Comparison of ENCODE assay signal across 21 mouse cellular contexts in genomic region chr7:67207701-67208100, GRCm38 (mm10). TPM values are rescaled to one million over a fixed set of nuclear protein-coding genes. Genes with fewer than 3 reads are reported as not detected.
DNase-seq lines count a peak whose midpoint lies in the region; ATAC-seq and TF ChIP-seq lines count a peak whose summit lies in the region.
"Had no signal": no experiment of that assay in that cellular context is flagged by ENCODE, and none has a peak within 500 bp of the region (broad histone marks: within the 10 kb centered on the region; RNA-seq: fewer than 3 reads in every experiment).

No protein-coding gene starts in this region.

- H3K9ac ChIP-seq in kidney, embryonic 14.5 days (ENCODE audit: low read depth, low read length) = no peak overlapping the region
- no peak overlapping the region for H3K9ac ChIP-seq in intestine, embryonic 16.5 days (ENCODE audit: low read depth, low read length)
- no peak overlapping the region for H3K9ac ChIP-seq in kidney, embryonic 16.5 days (replicated peaks; ENCODE audit: low read length)
- H3K9ac ChIP-seq: forebrain, embryonic 13.5 days; neural tube, embryonic 15.5 days had no signal

- no peaks in the 10 kb centered on the region for H3K27me3 ChIP-seq in kidney, embryonic 14.5 days (ENCODE audit: control insufficient read depth, insufficient read depth, low read length)
- no peaks in the 10 kb centered on the region for H3K27me3 ChIP-seq in intestine, embryonic 16.5 days (replicated peaks; ENCODE audit: control insufficient read depth, insufficient read depth, low read length)
- H3K27me3 ChIP-seq in kidney, embryonic 16.5 days (ENCODE audit: insufficient read depth, low read length) = no peaks in the 10 kb centered on the region
- H3K27me3 ChIP-seq in small intestine, adult 2 months (ENCODE audit: control insufficient read depth, insufficient read depth, low read length) = no peaks in the 10 kb centered on the region
- H3K27me3 ChIP-seq: forebrain, embryonic 13.5 days; neural tube, embryonic 15.5 days had no signal

- H3K27ac ChIP-seq in kidney, embryonic 14.5 days (ENCODE audit: low read depth, low read length) = no peak overlapping the region
- no peak overlapping the region for H3K27ac ChIP-seq in intestine, embryonic 16.5 days (ENCODE audit: low read length)
- H3K27ac ChIP-seq in kidney, embryonic 16.5 days (ENCODE audit: low read length) = no peak overlapping the region
- peak overlapping the region; percentile 27; the same call in 1 of the 2 replicates for H3K27ac ChIP-seq in small intestine, adult 2 months (ENCODE audit: insufficient read depth, low read depth, low read length)
- H3K27ac ChIP-seq: forebrain, embryonic 13.5 days; hindbrain, postnatal 0 days; neural tube, embryonic 15.5 days had no signal

- no peak for TF ChIP-seq POLR2A in small intestine, adult 2 months (IDR thresholded peaks at IDR 0.05; ENCODE audit: low read depth, low read length)
- no peak for TF ChIP-seq POLR2A in lung, adult 2 months (IDR thresholded peaks at IDR 0.05; ENCODE audit: borderline replicate concordance, extremely low read depth, low read depth, low read length)

- H3K4me1 ChIP-seq in kidney, embryonic 14.5 days (ENCODE audit: control insufficient read depth, insufficient read depth, low read length) = no peaks in the 10 kb centered on the region
- no peaks in the 10 kb centered on the region for H3K4me1 ChIP-seq in intestine, embryonic 16.5 days (ENCODE audit: control insufficient read depth, insufficient read depth, low read length)
- no peaks in the 10 kb centered on the region for H3K4me1 ChIP-seq in kidney, embryonic 16.5 days (ENCODE audit: insufficient read depth, low read length)
- peaks cover 23% of the 10 kb centered on the region; the same call in 1 of the 2 replicates for H3K4me1 ChIP-seq in small intestine, adult 2 months (ENCODE audit: control insufficient read depth, insufficient read depth, insufficient read length, low read length)
- no peaks in the 10 kb centered on the region for H3K4me1 ChIP-seq in lung, adult 2 months (ENCODE audit: control insufficient read depth, insufficient read depth, low read length)
- H3K4me1 ChIP-seq: forebrain, embryonic 13.5 days; neural tube, embryonic 15.5 days had no signal

- H3K36me3 ChIP-seq in kidney, embryonic 14.5 days (ENCODE audit: control insufficient read depth, insufficient read depth, low read length) = no peaks in the 10 kb centered on the region
- H3K36me3 ChIP-seq in intestine, embryonic 16.5 days (ENCODE audit: control insufficient read depth, insufficient read depth, low read length) = no peaks in the 10 kb centered on the region
- no peaks in the 10 kb centered on the region for H3K36me3 ChIP-seq in kidney, embryonic 16.5 days (ENCODE audit: insufficient read depth, low read length)
- no peaks in the 10 kb centered on the region for H3K36me3 ChIP-seq in small intestine, adult 2 months (ENCODE audit: control insufficient read depth, insufficient read depth, low read length)
- H3K36me3 ChIP-seq: neural tube, embryonic 15.5 days had no signal

- no peaks in the 10 kb centered on the region for H3K9me3 ChIP-seq in kidney, embryonic 14.5 days (ENCODE audit: control insufficient read depth, low read length)
- no peaks in the 10 kb centered on the region for H3K9me3 ChIP-seq in intestine, embryonic 16.5 days (ENCODE audit: control insufficient read depth, low read length)
- H3K9me3 ChIP-seq in kidney, embryonic 16.5 days (ENCODE audit: low read length) = no peaks in the 10 kb centered on the region
- H3K9me3 ChIP-seq: forebrain, embryonic 13.5 days; neural tube, embryonic 15.5 days had no signal

- H3K4me2 ChIP-seq in kidney, embryonic 14.5 days (replicated peaks; ENCODE audit: low read depth, low read length) = no peak overlapping the region
- H3K4me2 ChIP-seq in intestine, embryonic 16.5 days (ENCODE audit: low read depth, low read length) = no peak overlapping the region
- no peak overlapping the region for H3K4me2 ChIP-seq in kidney, embryonic 16.5 days (replicated peaks; ENCODE audit: low read depth, low read length)
- H3K4me2 ChIP-seq: forebrain, embryonic 13.5 days; heart, embryonic 11.5 days; midbrain, embryonic 11.5 days; neural tube, embryonic 15.5 days had no signal

- WGBS in kidney, embryonic 14.5 days = 35% methylated on average over 6 of the region's 6 CpGs
- 39% methylated on average over 6 of the region's 6 CpGs for WGBS in intestine, embryonic 16.5 days
- WGBS in kidney, embryonic 16.5 days = 32% methylated on average over 6 of the region's 6 CpGs
- WGBS in small intestine, adult 2 months = 48% methylated on average over 6 of the region's 6 CpGs
- WGBS in lung, adult 2 months = 59% methylated on average over 6 of the region's 6 CpGs

- TF ChIP-seq CTCF in small intestine, adult 2 months (IDR thresholded peaks at IDR 0.05; ENCODE audit: extremely low read depth, insufficient read length, insufficient replicate concordance, low read depth, low read length) = no peak
- no peak for TF ChIP-seq CTCF in lung, adult 2 months (IDR thresholded peaks at IDR 0.05; ENCODE audit: insufficient read depth, low read length)

- no peak overlapping the region for H3K4me3 ChIP-seq in kidney, embryonic 14.5 days (ENCODE audit: low read length)
- no peak overlapping the region for H3K4me3 ChIP-seq in intestine, embryonic 16.5 days (ENCODE audit: low read length)
- no peak overlapping the region for H3K4me3 ChIP-seq in kidney, embryonic 16.5 days (ENCODE audit: low read length)
- no peak overlapping the region for H3K4me3 ChIP-seq in small intestine, adult 2 months (ENCODE audit: low read depth, low read length)
- H3K4me3 ChIP-seq in lung, adult 2 months (replicated peaks; ENCODE audit: extremely low read depth, low read depth, low read length) = no peak overlapping the region
- H3K4me3 ChIP-seq: erythroblast, embryonic 14.5 days; forebrain, embryonic 13.5 days; neural tube, embryonic 15.5 days had no signal

- peak; percentile 52 for DNase-seq in kidney, adult 11 months
- no peak for DNase-seq in cerebellum, adult 18-20 months
- no peak for DNase-seq in lung, adult 2 months
- DNase-seq: adrenal gland, postnatal 36 days; cerebellum, adult 11 months; cerebellum, postnatal 10 days; heart, postnatal 10 days; lung, adult 18-20 months; lung, postnatal 14 days; right cerebral cortex, adult 18-20 months; right cerebral cortex, postnatal 4 days had no signal

- no peak for ATAC-seq in kidney, embryonic 14.5 days (ENCODE audit: low FRiP score, low TSS enrichment)
- peak; percentile 59 for ATAC-seq in intestine, embryonic 16.5 days
- peak; percentile 53; the same call in 1 of the 2 replicates for ATAC-seq in kidney, embryonic 16.5 days (ENCODE audit: low FRiP score, low TSS enrichment)
- ATAC-seq: forebrain, embryonic 13.5 days; hindbrain, postnatal 0 days had no signal

RNA-seq across cellular contexts. Expression of gene Lysmd4, which starts 14.6 kb away (rescaled TPM):
- 9.4 and 12.7 TPM in 2 replicates for polyA plus RNA-seq in kidney, embryonic 14.5 days (2014; fragmentation: Nextera tagmentation; extraction: Ambion mirVana)
- 11.5 and 11.8 TPM in 2 replicates for polyA plus RNA-seq in intestine, embryonic 16.5 days (2015; fragmentation: Nextera tagmentation; extraction: Ambion mirVana)
- polyA plus RNA-seq in kidney, embryonic 16.5 days (2015; fragmentation: Nextera tagmentation; extraction: Ambion mirVana) = 18.4 and 19.1 TPM in 2 replicates
- polyA plus RNA-seq in small intestine, adult 2 months (2012; rRNA removed) = 5.8 and 13.0 TPM in 2 replicates
- 8.1 and 11.1 TPM in 2 replicates for polyA plus RNA-seq in lung, adult 2 months (2012; rRNA removed)
